Mouse (Mus musculus) layer of hippocampus, adult 2 months (tissue): ENCODE results near the gene Dlgap5. TPM values are rescaled to one million over a fixed set of nuclear protein-coding genes. Genes with fewer than 3 reads are reported as not detected.
"Not testable (repeated sequence)": the region's sequence is repeated elsewhere in the genome, so short reads cannot be mapped to it uniquely, and the experiment has no call there.

ENCODE experiments used
- DNase-seq, 2 experiments: peaks; one replicate each; pipeline ENCODE4 v3.0.0; 2022; ENCODE audit warnings: low spot score in 2 of 2
- H3K27ac ChIP-seq: fragments of 200-600 bp; 2 replicates; pipeline ENCODE4 v1.8.1; 2022
- H3K4me3 ChIP-seq: fragments of 200-600 bp; 2 replicates; pipeline ENCODE4 v1.8.1; 2022; ENCODE audit warnings: mild to moderate bottlenecking
- CTCF ChIP-seq: fragments of 200-600 bp; conservative IDR thresholded peaks from 2 replicates; pipeline ENCODE4 v1.8.1; 2022; ENCODE audit warnings: antibody characterized with exemption, mild to moderate bottlenecking, moderate library complexity
- long read RNA-seq, 2 experiments: library from polyadenylated mRNA; stranded (forward); transcript quantifications; one replicate each; pipeline ENCODE4 v2.0.0; 2021; ENCODE audit warnings: borderline mapping rate in 2 of 2
- total RNA-seq, 2 experiments: library from RNA; stranded (reverse); gene quantifications; 2 replicates each; pipeline ENCODE4 v1.2.3; 2021

Gene Dlgap5
- total RNA-seq, result 1 to 10 TPM in 1 of 2 experiments, under 1 TPM in 1; 0.52 to 1.6 TPM
- long read RNA-seq, experiment 1, result 0 reads
- long read RNA-seq, experiment 2, result 0 reads

GRCm38 (mm10) chr14:47417775-47418665 is at the start of gene Dlgap5:
TSS of gene Dlgap5 (minus strand) at chr14:47418407.
- Histone ChIP-seq H3K27ac (no peak within 1 kb of the TSS), H3K4me3 (peak within 1 kb of the TSS; percentile 61)
- 0 out of 2 replicates have a peak, but pooled peaks have one; percentile 6 for TF ChIP-seq CTCF
- peak; percentile 89 to 90 for DNase-seq

DNA sequence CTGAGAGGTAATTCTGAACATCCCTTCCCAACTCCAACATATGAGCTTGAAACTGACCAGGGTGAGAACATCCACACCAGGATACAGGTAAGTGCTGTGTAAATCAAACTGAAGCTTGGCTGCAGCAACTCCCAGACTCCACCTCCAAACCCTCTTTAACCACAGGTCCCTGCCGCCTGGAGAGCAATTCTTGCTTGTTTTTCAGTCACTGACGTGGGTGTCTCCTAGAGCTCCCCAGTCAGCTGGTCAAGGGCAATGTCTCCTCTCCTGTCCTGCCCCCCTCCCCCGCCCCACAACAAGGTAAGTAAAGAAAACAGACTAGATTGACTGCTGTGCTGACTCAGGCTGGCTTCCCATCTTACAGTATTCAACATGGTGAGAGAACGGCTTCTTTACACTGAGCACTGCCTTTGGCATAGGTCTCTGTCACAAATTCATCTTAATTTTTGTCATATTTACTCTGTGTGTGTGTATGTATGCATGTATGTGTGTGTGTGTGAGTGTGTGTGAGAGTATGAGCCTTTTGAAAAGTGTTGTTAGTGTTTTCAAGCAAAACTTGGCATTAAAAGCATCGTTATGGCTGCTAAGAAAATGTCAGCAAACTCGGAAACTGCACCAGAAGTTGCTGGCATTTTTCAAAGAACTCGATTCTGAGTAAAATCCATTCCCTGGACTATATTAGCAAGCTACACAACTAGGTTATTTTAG is 47.4 kb upstream of the Dlgap5 start:
- no peak for DNase-seq
- no peak overlapping the region for H3K4me3 ChIP-seq
- no peak overlapping the region for H3K27ac ChIP-seq
- no peak for TF ChIP-seq CTCF

- Histone ChIP-seq H3K27ac (no peak overlapping the region), H3K4me3 (no peak overlapping the region)
- DNase-seq, result no peak
- no peak for TF ChIP-seq CTCF
Measured at GRCm38 (mm10) chr14:47464426-47464825, 46.2 kb upstream of the Dlgap5 start.

GRCm38 (mm10) chr14:47462877-47463460 is 44.8 kb upstream of the Dlgap5 start:
- no peak overlapping the region for H3K4me3 ChIP-seq

DNA sequence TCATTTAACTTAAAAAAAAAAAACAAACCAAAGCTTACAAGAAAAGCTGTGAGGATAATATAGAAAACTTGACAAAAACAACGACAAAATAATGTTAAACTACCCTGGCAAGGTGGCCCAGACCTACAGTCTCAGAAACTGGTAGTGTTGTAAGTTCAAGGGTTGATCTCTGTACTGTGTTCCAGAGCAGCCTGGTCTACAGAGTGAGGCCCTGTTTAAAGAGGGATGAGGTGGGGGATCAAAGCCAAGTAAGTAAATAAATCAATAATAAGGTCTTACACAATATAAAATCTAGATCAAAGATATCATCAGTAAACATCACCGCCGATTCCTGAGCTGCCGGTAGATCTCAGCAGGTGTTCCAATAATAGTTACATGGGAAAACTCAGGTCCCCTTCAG is 44.2 kb upstream of the Dlgap5 start:
- DNase-seq, result no peak
- TF ChIP-seq CTCF, result no peak
- Histone ChIP-seq H3K27ac (no peak overlapping the region), H3K4me3 (no peak overlapping the region)

More at GRCm38 (mm10) chr14:47462877-47463460, 44.8 kb upstream of the Dlgap5 start:
- no peak overlapping the region for H3K27ac ChIP-seq
- TF ChIP-seq CTCF, result no peak
- no peak for DNase-seq

DNA sequence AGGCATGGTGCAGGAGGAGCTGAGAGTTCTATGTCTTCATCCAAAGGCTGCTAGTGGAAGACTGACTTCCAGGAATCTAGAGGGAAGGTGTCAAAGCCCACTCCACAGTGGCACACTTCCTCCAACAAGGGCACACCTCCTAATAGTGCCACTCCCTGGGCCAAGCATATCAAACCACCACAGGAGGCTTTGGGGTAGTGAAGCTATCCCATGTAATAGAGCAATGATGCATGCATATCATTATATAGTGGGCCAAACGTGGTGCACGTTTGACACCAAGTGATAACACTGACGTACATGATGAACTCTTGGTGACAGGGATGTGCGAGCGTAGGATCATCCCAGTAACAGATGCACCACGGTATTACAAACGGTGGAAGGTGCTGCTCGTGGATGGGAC is 43.8 kb upstream of the Dlgap5 start:
- no peak for DNase-seq
- TF ChIP-seq CTCF, result no peak
- H3K4me3 ChIP-seq, result no peak overlapping the region
- H3K27ac ChIP-seq, result no peak overlapping the region

GRCm38 (mm10) chr14:47459556-47459955 is 41.3 kb upstream of the Dlgap5 start:
- Histone ChIP-seq H3K27ac (no peak overlapping the region), H3K4me3 (no peak overlapping the region)
- no peak for DNase-seq
- no peak for TF ChIP-seq CTCF

GRCm38 (mm10) chr14:47450121-47450520 is 31.9 kb upstream of the Dlgap5 start, which contains the start of gene Fbxo34:
TSS of gene Fbxo34 (plus strand) at chr14:47450421.
- not testable (repeated sequence) for DNase-seq, H3K27ac ChIP-seq, H3K4me3 ChIP-seq

- peak overlapping the region; percentile 19; the same call in 1 of the 2 replicates for H3K27ac ChIP-seq
- H3K4me3 ChIP-seq, result no peak overlapping the region
- DNase-seq, result peak; percentile 13 to 16
Measured at GRCm38 (mm10) chr14:47445331-47446095, 27.3 kb upstream of the Dlgap5 start.

GRCm38 (mm10) chr14:47444907-47445306 is 26.7 kb upstream of the Dlgap5 start:
- Histone ChIP-seq H3K4me3 (no peak overlapping the region), H3K27ac (no peak overlapping the region)
- DNase-seq, result no peak
- no peak for TF ChIP-seq CTCF

More at GRCm38 (mm10) chr14:47445331-47446095, 27.3 kb upstream of the Dlgap5 start:
- TF ChIP-seq CTCF, result no peak

DNA sequence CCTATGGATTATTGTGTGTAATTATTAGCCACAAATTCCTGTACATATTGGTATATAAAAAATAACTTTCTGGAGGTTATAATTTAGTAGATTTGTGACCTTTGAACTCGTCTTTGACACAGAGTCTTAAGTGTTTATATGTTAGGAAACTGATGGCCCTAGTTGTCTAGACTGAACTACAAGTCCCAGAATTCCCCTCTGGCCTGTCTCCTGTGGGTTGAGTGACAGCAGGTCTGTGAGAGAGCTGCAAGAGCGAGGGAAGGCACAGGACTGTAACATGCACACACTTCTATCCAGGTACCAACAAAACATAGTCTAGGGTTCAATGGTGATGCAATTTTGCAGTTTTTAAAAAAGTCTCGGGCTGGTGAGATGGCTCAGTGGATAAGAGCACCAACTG is 20.7 kb upstream of the Dlgap5 start:
- no peak for TF ChIP-seq CTCF
- H3K27ac ChIP-seq, result no peak overlapping the region
- no peak for DNase-seq

GRCm38 (mm10) chr14:47432987-47433386 is 14.8 kb upstream of the Dlgap5 start:
- Histone ChIP-seq H3K27ac (no peak overlapping the region), H3K4me3 (no peak overlapping the region)
- DNase-seq, result no peak
- peak; percentile 72 for TF ChIP-seq CTCF

More for the DNA sequence above, 20.7 kb upstream of the Dlgap5 start:
- H3K4me3 ChIP-seq, result no peak overlapping the region
